Mouse (Mus musculus) G1E (cell line): ENCODE measurements around the gene Gm20532.

ENCODE experiments used
- CTCF ChIP-seq: IDR thresholded peaks from 2 replicates; pipeline ENCODE4 v1.5.1; 2012; ENCODE audit warnings: low read depth, low read length, inconsistent platforms, mixed read lengths
- GATA1 ChIP-seq: IDR thresholded peaks from 2 replicates; pipeline ENCODE4 v1.6.1; 2012; ENCODE audit warnings: borderline replicate concordance, low read length, inconsistent platforms, mixed read lengths
- GATA2 ChIP-seq: IDR thresholded peaks from 2 replicates; pipeline ENCODE4 v1.6.1; 2012; ENCODE audit warnings: low read depth, low read length, inconsistent platforms, borderline replicate concordance
- POLR2AphosphoS5 ChIP-seq: IDR thresholded peaks from 2 replicates; pipeline ENCODE4 v1.6.1; 2012; ENCODE audit warnings: low read depth, low read length, inconsistent platforms; ENCODE audit not compliant: insufficient replicate concordance

GRCm38 (mm10) chr2:26603720-26604671 is 17.6 kb downstream of the Gm20532 start, which contains the start of gene Agpat2:
- no peak for TF ChIP-seq GATA1
- no peak for TF ChIP-seq CTCF
- no peak for TF ChIP-seq POLR2AphosphoS5
- TF ChIP-seq GATA2 = no peak
